Mouse (Mus musculus) midbrain, embryonic 12.5 days (tissue): ENCODE measurements around the gene Rtn4rl1. TPM values are rescaled to one million over a fixed set of nuclear protein-coding genes. Genes with fewer than 3 reads are reported as not detected.
A peak's percentile ranks its signal among the peaks of the same experiment; 100 is the strongest.

Experiments
- ATAC-seq: fragments of 200-750 bp; cut with Nextera tagmentation; 2 replicates; pipeline ENCODE4 v1.8.0; 2017; ENCODE audit warnings: low read depth, moderate TSS enrichment, moderate library complexity; ENCODE audit not compliant: low FRiP score
- H3K27ac ChIP-seq: fragments of 300-500 bp; sonication (generic); replicated peaks from 2 replicates; pipeline ENCODE4 v1.5.1; 2016; ENCODE audit warnings: mild to moderate bottlenecking
- H3K27me3 ChIP-seq: fragments of 300-500 bp; sonication (generic); 2 replicates; pipeline ENCODE4 v1.6.1; 2016; ENCODE audit warnings: mild to moderate bottlenecking
- H3K36me3 ChIP-seq: fragments of 300-500 bp; sonication (generic); 2 replicates; pipeline ENCODE4 v1.6.1; 2016
- H3K4me1 ChIP-seq: fragments of 300-500 bp; sonication (generic); 2 replicates; pipeline ENCODE4 v1.6.1; 2016
- H3K4me2 ChIP-seq: fragments of 300-500 bp; sonication (generic); replicated peaks from 2 replicates; pipeline ENCODE4 v1.6.1; 2016; ENCODE audit warnings: mild to moderate bottlenecking, moderate library complexity
- H3K4me3 ChIP-seq: fragments of 300-500 bp; sonication (generic); 2 replicates; pipeline ENCODE4 v1.5.1; 2016; ENCODE audit warnings: mild to moderate bottlenecking
- H3K9ac ChIP-seq: fragments of 300-500 bp; sonication (generic); replicated peaks from 2 replicates; pipeline ENCODE4 v1.6.1; 2016; ENCODE audit warnings: mild to moderate bottlenecking, moderate library complexity
- H3K9me3 ChIP-seq: fragments of 300-500 bp; sonication (generic); 2 replicates; pipeline ENCODE4 v1.6.1; 2016; ENCODE audit warnings: mild to moderate bottlenecking
- WGBS: fragments of 180-500 bp; shearing (Covaris S2); methylation state at CpG from one replicate; pipeline ENCODE4 v1.1.7; 2016; 5-methylcytosine and 5-hydroxymethylcytosine counted together
- polyA plus RNA-seq: library from polyadenylated mRNA; unstranded; fragments of >200 nt; fragmentation: Nextera tagmentation; extraction: Ambion mirVana; gene quantifications from 2 replicates; pipeline ENCODE4 v1.2.1, GENCODE M21; 2016

Gene Rtn4rl1
- polyA plus RNA-seq, 1 experiment from 2014 or later = 9.3 TPM

DNA sequence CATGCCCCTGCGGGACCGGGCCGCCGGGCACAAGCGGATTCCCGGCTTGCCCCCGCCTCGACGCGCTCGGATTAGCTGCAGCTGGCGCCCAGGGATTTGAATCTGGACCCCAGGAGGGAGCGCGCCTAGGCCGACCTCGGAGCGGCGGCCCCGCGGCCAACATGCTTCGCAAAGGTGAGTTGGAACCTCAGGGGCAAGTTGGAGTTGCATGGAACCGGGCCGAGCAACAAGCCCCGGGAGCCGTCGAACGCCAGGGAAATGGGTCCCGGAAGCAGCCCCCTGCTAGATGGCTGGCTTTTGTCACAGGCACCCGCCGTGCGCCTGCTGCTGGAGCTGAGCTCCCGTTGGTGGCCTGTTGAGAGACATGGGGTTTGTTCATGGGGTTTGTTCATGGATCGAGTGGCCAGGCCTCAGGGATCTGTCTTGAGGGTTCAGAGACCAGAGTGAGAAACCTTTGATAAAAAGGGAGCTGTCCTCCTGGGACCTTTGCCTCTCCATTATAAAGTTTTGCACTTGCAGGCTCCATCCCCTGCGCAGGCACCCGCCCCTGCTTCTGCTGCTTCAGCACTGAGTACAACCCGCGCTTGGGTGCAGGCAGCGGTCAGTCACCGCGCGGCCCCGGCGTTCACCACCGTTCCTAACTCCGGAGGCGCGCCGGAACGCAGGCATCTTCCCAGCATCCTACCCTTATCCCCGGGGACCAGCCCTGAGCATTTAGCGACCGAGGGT, 702 bp downstream of the Rtn4rl1 start:
- H3K27me3 ChIP-seq = peaks cover 73% of the 10 kb centered on the region
- no peaks in the 10 kb centered on the region for H3K36me3 ChIP-seq
- H3K4me2 ChIP-seq = peak overlapping the region; percentile 75
- H3K4me3 ChIP-seq = peak overlapping the region; percentile 57
- H3K4me1 ChIP-seq = peaks cover 43% of the 10 kb centered on the region
- peak overlapping the region; percentile 67 for H3K27ac ChIP-seq
- H3K9me3 ChIP-seq = no peaks in the 10 kb centered on the region
- ATAC-seq = no peak
- H3K9ac ChIP-seq = peak overlapping the region; percentile 62
- WGBS = under 1% methylated on average over 52 of the region's 52 CpGs

- H3K9me3 ChIP-seq = no peaks in the 10 kb centered on the region
Observed at GRCm38 (mm10) chr11:75194850-75195461, 1.4 kb downstream of the Rtn4rl1 start.

DNA sequence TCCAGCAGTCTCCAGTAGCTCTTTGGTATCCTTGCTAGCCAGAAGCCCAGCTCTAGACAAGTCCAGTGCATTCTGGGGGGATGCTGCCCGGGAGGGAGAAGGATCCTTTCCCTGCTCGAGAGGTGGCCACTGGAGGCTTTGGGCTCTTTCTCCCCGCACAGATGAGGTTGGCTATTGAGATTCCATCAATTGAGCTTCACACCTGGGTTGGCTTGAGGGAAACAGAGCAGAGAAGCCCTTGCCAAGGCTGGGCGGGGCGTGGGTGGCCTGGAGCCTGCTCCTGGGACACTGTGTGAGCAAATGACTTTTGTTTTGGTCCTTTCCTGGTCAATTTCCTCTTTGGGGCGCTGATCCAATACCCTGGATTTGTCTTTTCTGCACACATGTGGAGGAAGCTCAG, 2.5 kb downstream of the Rtn4rl1 start:
- Histone ChIP-seq H3K4me3 (peak overlapping the region; percentile 3; the same call in 1 of the 2 replicates), H3K4me2 (peak overlapping the region; percentile 75), H3K27ac (no peak overlapping the region), H3K9ac (no peak overlapping the region), H3K27me3 (peaks cover 74% of the 10 kb centered on the region), H3K9me3 (no peaks in the 10 kb centered on the region), H3K4me1 (peaks cover 29% of the 10 kb centered on the region), H3K36me3 (no peaks in the 10 kb centered on the region)
- WGBS = 53% methylated on average over 6 of the region's 6 CpGs
- no peak for ATAC-seq

More at GRCm38 (mm10) chr11:75194850-75195461, 1.4 kb downstream of the Rtn4rl1 start:
- H3K4me3 ChIP-seq = peak overlapping the region; percentile 57
- H3K27ac ChIP-seq = no peak overlapping the region; the same call in 1 of the 2 replicates
- peaks cover 36% of the 10 kb centered on the region for H3K4me1 ChIP-seq
- no peaks in the 10 kb centered on the region for H3K36me3 ChIP-seq
- H3K4me2 ChIP-seq = peak overlapping the region; percentile 75
- under 1% methylated on average over 39 of the region's 39 CpGs for WGBS
- peak overlapping the region; percentile 62; the same call in 1 of the 2 replicates for H3K9ac ChIP-seq
- no peak for ATAC-seq
- H3K27me3 ChIP-seq = peaks cover 78% of the 10 kb centered on the region

GRCm38 (mm10) chr11:75197956-75198355, 4.4 kb downstream of the Rtn4rl1 start:
- Histone ChIP-seq H3K4me2 (no peak overlapping the region), H3K4me1 (peaks cover 28% of the 10 kb centered on the region), H3K27ac (no peak overlapping the region), H3K9ac (no peak overlapping the region), H3K27me3 (peaks cover 56% of the 10 kb centered on the region), H3K9me3 (no peaks in the 10 kb centered on the region), H3K4me3 (no peak overlapping the region), H3K36me3 (no peaks in the 10 kb centered on the region)
- WGBS = 32% methylated on average over 7 of the region's 7 CpGs
- ATAC-seq = no peak

GRCm38 (mm10) chr11:75198792-75199191, 5.2 kb downstream of the Rtn4rl1 start:
- no peak overlapping the region for H3K27ac ChIP-seq
- no peaks in the 10 kb centered on the region for H3K36me3 ChIP-seq
- 65% methylated on average over 4 of the region's 4 CpGs for WGBS
- H3K27me3 ChIP-seq = peaks cover 48% of the 10 kb centered on the region
- ATAC-seq = no peak
- no peaks in the 10 kb centered on the region for H3K9me3 ChIP-seq
- H3K4me2 ChIP-seq = no peak overlapping the region
- no peak overlapping the region for H3K9ac ChIP-seq
- peaks cover 26% of the 10 kb centered on the region for H3K4me1 ChIP-seq
- H3K4me3 ChIP-seq = no peak overlapping the region

- H3K36me3 ChIP-seq = no peaks in the 10 kb centered on the region
- ATAC-seq = no peak
- H3K4me1 ChIP-seq = peaks cover 17% of the 10 kb centered on the region
- no peaks in the 10 kb centered on the region for H3K9me3 ChIP-seq
- no peak overlapping the region for H3K4me2 ChIP-seq
- no peak overlapping the region for H3K9ac ChIP-seq
- peaks cover 36% of the 10 kb centered on the region for H3K27me3 ChIP-seq
- no peak overlapping the region for H3K4me3 ChIP-seq
- WGBS = 85% methylated on average over 5 of the region's 5 CpGs
- H3K27ac ChIP-seq = no peak overlapping the region
Observed at GRCm38 (mm10) chr11:75199951-75200350, 6.4 kb downstream of the Rtn4rl1 start.

GRCm38 (mm10) chr11:75200935-75201334, 7.4 kb downstream of the Rtn4rl1 start:
- WGBS = 94% methylated on average over 12 of the region's 12 CpGs

GRCm38 (mm10) chr11:75201721-75202120, 8.1 kb downstream of the Rtn4rl1 start:
- Histone ChIP-seq H3K4me1 (peaks cover 13% of the 10 kb centered on the region), H3K27me3 (peaks cover 18% of the 10 kb centered on the region), H3K4me2 (no peak overlapping the region), H3K9ac (0 out of 2 replicates have a peak overlapping the region, but pooled peaks have one; percentile 24), H3K27ac (no peak overlapping the region), H3K36me3 (no peaks in the 10 kb centered on the region), H3K4me3 (no peak overlapping the region), H3K9me3 (no peaks in the 10 kb centered on the region)
- 75% methylated on average over 8 of the region's 8 CpGs for WGBS
- ATAC-seq = no peak

More at GRCm38 (mm10) chr11:75200935-75201334, 7.4 kb downstream of the Rtn4rl1 start:
- no peak for ATAC-seq
- Histone ChIP-seq H3K4me3 (no peak overlapping the region), H3K4me1 (peaks cover 13% of the 10 kb centered on the region), H3K9ac (no peak overlapping the region), H3K4me2 (no peak overlapping the region), H3K9me3 (no peaks in the 10 kb centered on the region), H3K27ac (no peak overlapping the region), H3K27me3 (peaks cover 26% of the 10 kb centered on the region), H3K36me3 (no peaks in the 10 kb centered on the region)

DNA sequence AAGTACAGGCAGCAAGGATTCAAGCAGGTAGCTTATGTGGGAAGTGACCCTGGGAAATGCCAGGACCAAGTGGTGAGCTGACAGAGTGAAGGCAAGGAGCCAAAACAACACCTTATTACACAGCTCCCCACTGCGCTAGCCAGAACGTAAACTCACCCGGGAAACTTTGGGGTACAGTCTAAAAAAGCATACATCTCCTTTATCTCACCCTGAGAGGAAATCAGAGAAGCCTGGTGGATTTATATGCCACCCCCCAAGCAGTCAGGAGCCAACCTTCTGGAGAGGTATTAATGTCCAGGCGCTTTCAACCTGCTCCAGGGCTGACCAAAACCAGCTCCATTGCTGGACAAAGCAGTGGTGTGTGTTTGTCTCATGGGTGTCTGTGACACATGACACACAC, 10.3 kb downstream of the Rtn4rl1 start:
- H3K36me3 ChIP-seq = no peaks in the 10 kb centered on the region
- H3K4me1 ChIP-seq = peaks cover 15% of the 10 kb centered on the region
- 79% methylated on average over 4 of the region's 4 CpGs for WGBS

GRCm38 (mm10) chr11:75204472-75204871, 10.9 kb downstream of the Rtn4rl1 start:
- Histone ChIP-seq H3K4me2 (no peak overlapping the region), H3K36me3 (no peaks in the 10 kb centered on the region), H3K4me3 (no peak overlapping the region), H3K9ac (no peak overlapping the region), H3K9me3 (no peaks in the 10 kb centered on the region), H3K27ac (peak overlapping the region; percentile 30; the same call in 1 of the 2 replicates), H3K4me1 (peaks cover 21% of the 10 kb centered on the region), H3K27me3 (peaks cover 7% of the 10 kb centered on the region; the same call in 1 of the 2 replicates)
- ATAC-seq = 0 out of 2 replicates have a peak, but pooled peaks have one; percentile 19
- WGBS = 38% methylated on average over 9 of the region's 9 CpGs

More for the DNA sequence above, 10.3 kb downstream of the Rtn4rl1 start:
- H3K9me3 ChIP-seq = no peaks in the 10 kb centered on the region
- peaks cover 8% of the 10 kb centered on the region; the same call in 1 of the 2 replicates for H3K27me3 ChIP-seq
- no peak overlapping the region for H3K4me2 ChIP-seq
- no peak overlapping the region for H3K9ac ChIP-seq
- no peak overlapping the region for H3K27ac ChIP-seq
- no peak overlapping the region for H3K4me3 ChIP-seq
- ATAC-seq = no peak

DNA sequence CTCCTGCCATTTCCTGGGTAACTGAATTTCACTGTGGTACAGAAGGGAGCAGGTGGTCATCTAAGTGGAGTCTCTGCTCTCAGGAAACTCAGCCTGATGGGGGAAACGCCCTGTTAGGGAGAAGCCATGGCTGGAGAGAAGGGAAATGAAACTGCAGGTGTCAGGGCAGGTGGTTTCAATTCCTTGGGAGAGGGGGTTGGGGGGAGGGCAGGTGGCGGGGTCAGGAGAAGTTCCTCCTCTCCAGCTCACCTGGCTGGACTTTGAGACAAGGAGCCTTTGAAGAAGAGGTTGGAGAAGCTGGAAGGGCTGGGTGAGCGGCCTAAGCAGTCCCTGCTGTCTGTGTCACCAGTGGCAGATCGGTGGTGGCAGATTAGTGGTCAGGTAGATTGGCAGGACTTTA, 12.8 kb downstream of the Rtn4rl1 start:
- Histone ChIP-seq H3K4me1 (peaks cover 38% of the 10 kb centered on the region), H3K27ac (no peak overlapping the region), H3K27me3 (peaks cover 4% of the 10 kb centered on the region; the same call in 1 of the 2 replicates), H3K36me3 (no peaks in the 10 kb centered on the region), H3K9ac (no peak overlapping the region), H3K4me2 (no peak overlapping the region), H3K9me3 (no peaks in the 10 kb centered on the region), H3K4me3 (no peak overlapping the region)
- WGBS = 88% methylated on average over 4 of the region's 4 CpGs
- no peak for ATAC-seq

GRCm38 (mm10) chr11:75209363-75209762, 15.8 kb downstream of the Rtn4rl1 start:
- Histone ChIP-seq H3K36me3 (no peaks in the 10 kb centered on the region), H3K9me3 (no peaks in the 10 kb centered on the region), H3K4me3 (no peak overlapping the region), H3K4me1 (peaks cover 58% of the 10 kb centered on the region), H3K9ac (no peak overlapping the region), H3K27me3 (peaks cover 9% of the 10 kb centered on the region), H3K27ac (peak overlapping the region; percentile 81), H3K4me2 (no peak overlapping the region)
- ATAC-seq = no peak
- 60% methylated on average over 4 of the region's 4 CpGs for WGBS
